Mouse (Mus musculus) small intestine, adult 2 months (tissue): ENCODE measurements around the gene Fgd2. TPM values are rescaled to one million over a fixed set of nuclear protein-coding genes. Genes with fewer than 3 reads are reported as not detected.

Experiments
- H3K27ac ChIP-seq: fragments of 200-500 bp; 2 replicates; pipeline ENCODE4 v1.5.1; 2012; ENCODE audit warnings: low read depth, low read length, control low read depth, inconsistent platforms; ENCODE audit not compliant: insufficient read depth
- H3K27me3 ChIP-seq: fragments of 200-500 bp; 2 replicates; pipeline ENCODE4 v1.6.1; 2012; ENCODE audit warnings: mild to moderate bottlenecking, moderate library complexity, low read length, inconsistent platforms; ENCODE audit not compliant: control insufficient read depth, insufficient read depth
- H3K36me3 ChIP-seq: fragments of 200-500 bp; 2 replicates; pipeline ENCODE4 v1.6.1; 2012; ENCODE audit warnings: mild to moderate bottlenecking, low read length, control low read depth, inconsistent platforms; ENCODE audit not compliant: control insufficient read depth, insufficient read depth
- H3K4me1 ChIP-seq: fragments of 200-500 bp; 2 replicates; pipeline ENCODE4 v1.6.1; 2012; ENCODE audit warnings: low read length, inconsistent platforms, mixed read lengths; ENCODE audit not compliant: control insufficient read depth, insufficient read depth, insufficient read length
- H3K4me3 ChIP-seq: fragments of 200-500 bp; 2 replicates; pipeline ENCODE4 v1.5.1; 2012; ENCODE audit warnings: low read depth, mild to moderate bottlenecking, control low read depth, inconsistent platforms, low read length, moderate library complexity
- CTCF ChIP-seq: fragments of 200-500 bp; IDR thresholded peaks from 2 replicates; pipeline ENCODE4 v1.5.1; 2012; ENCODE audit warnings: low read depth, mild to moderate bottlenecking, control low read depth, inconsistent platforms, low read length, moderate library complexity, mixed read lengths; ENCODE audit not compliant: insufficient replicate concordance, insufficient read length; ENCODE audit errors: extremely low read depth
- POLR2A ChIP-seq: fragments of 200-500 bp; IDR thresholded peaks from 2 replicates; pipeline ENCODE4 v1.6.1; 2012; ENCODE audit warnings: low read depth, mild to moderate bottlenecking, control low read depth, inconsistent platforms, low read length, moderate library complexity
- WGBS: fragments of 180-500 bp; shearing (Covaris S2); methylation state at CpG from one replicate; pipeline ENCODE4 v1.1.7; 2018; 5-methylcytosine and 5-hydroxymethylcytosine counted together
- polyA plus RNA-seq: library from polyadenylated mRNA; depleted of rRNA; stranded (reverse); fragments of >200 nt; gene quantifications from 2 replicates; pipeline ENCODE4 v1.2.3, GENCODE M21; 2012

Gene Fgd2
- polyA plus RNA-seq, 1 experiment, result 16.3 TPM

DNA sequence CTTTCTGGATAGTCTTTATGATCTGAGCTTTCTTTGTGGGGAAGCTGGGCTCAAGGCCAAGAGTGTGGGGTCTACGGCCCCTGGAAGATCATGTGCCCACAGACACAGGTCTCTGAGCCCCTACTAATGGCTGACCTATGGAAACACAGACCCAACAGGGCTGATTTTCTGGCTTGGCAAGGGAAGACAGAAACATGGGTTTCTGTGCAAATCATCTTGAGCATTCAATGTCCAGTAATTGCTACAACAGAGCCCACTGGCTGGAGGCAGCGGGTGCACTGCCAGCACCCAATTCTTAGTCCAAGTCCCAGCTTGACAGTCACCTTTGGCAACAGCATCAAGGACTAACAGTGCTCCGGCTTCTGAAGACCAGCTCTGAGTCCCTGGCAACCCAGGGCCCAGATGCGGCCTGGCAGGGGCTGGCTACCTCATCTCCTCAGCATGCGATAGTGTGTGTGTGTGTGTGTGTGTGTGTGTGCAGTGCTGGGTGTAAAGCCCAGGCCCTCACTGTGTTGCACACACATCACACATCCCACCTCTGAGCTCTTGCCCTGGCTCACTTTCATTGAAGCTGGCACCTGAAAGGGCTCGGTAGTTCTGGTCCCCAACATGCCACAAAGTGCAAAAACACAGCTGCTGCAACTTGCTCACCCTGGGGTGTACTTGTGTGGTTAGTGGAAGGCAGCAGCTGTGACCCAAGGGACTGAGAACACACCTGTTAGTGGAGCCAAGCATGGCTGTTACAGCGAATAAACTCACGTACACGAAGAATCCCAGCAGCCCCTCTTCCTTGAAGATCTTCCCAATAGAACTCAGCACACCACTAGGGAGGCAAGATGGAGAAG, 22.5 kb upstream of the Fgd2 start:
- Histone ChIP-seq H3K36me3 (peaks cover 60% of the 10 kb centered on the region), H3K27me3 (no peaks in the 10 kb centered on the region), H3K4me3 (no peak overlapping the region), H3K4me1 (no peaks in the 10 kb centered on the region; the same call in 1 of the 2 replicates), H3K27ac (no peak overlapping the region)
- WGBS, result 88% methylated on average over 9 of the region's 9 CpGs
- no peak for TF ChIP-seq POLR2A
- no peak for TF ChIP-seq CTCF

DNA sequence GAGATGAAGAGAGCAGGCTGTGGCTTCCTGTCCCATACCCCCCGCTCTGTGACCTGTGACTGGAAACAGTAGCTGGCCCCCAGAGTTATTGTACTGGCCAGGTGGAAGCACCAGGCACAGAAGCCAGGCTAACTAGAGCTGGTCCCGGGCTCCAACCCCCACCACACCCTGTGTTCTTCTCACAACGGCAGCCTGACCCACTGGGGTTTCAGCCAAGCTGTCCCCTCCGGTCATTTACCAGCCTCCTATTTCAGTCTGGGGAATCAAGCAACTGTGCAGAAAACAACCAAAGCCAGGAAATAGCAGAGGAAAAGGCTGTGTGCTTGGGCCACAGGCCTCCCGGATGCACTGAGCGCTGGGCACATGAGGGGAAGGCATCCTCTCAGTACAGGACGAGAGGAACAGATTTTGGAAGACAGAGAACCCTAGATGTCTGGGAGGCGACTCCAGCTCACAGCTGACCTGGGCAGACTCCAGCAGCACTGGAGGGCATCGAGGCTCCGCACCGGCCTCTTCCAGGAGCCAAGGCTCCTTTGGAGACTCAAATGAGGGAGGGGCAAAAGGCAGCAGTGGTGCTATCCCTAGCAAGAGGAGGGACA, 21.4 kb upstream of the Fgd2 start:
- Histone ChIP-seq H3K27me3 (no peaks in the 10 kb centered on the region), H3K4me3 (no peak overlapping the region), H3K4me1 (no peaks in the 10 kb centered on the region; the same call in 1 of the 2 replicates), H3K36me3 (peaks cover 55% of the 10 kb centered on the region), H3K27ac (no peak overlapping the region)
- 81% methylated on average over 11 of the region's 11 CpGs for WGBS
- TF ChIP-seq POLR2A (no peak), CTCF (no peak)

DNA sequence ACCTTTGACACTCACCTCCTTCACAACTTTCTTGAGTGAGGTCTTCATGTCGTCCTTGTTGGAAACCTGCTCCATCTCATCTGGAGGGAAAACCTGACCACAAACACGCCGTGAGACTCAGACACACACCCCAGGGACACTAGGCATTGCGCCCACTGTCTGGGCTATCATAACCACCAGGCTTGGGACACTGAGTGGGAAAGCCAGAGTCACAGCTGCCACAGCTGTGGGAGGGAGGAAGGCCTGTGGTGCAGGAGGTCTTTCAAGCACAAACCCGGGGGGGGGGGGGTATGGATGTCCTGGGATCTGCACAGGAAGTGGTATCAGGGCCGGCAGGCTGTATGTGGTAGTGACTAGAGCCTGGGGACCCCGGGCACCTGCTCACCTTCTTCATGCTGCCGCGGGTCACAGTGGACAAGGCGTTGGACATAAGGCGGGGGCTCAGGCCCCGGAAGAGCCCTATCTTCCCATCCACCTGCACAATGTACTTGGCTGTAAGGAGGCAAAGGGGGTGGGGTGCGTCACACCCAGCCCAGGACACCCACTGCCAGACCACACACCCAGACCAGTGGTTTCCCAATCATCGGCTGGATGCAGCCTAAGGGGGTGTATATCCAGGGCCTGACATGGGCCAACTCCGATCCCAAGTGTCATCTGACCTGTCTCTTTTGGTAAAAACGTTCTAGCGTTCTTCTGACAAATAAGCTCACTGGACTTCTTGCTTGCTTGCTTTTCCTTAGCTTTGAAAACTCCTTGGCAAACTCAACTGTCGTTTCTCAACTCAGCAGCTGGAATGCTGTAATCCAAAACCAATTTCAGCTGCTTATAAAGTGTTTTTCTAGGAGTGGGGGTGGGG, 20.1 kb upstream of the Fgd2 start:
- Histone ChIP-seq H3K4me1 (no peaks in the 10 kb centered on the region; the same call in 1 of the 2 replicates), H3K4me3 (no peak overlapping the region), H3K27me3 (no peaks in the 10 kb centered on the region), H3K27ac (no peak overlapping the region), H3K36me3 (peaks cover 51% of the 10 kb centered on the region)
- no peak for TF ChIP-seq POLR2A
- no peak for TF ChIP-seq CTCF
- WGBS, result 82% methylated on average over 18 of the region's 18 CpGs

DNA sequence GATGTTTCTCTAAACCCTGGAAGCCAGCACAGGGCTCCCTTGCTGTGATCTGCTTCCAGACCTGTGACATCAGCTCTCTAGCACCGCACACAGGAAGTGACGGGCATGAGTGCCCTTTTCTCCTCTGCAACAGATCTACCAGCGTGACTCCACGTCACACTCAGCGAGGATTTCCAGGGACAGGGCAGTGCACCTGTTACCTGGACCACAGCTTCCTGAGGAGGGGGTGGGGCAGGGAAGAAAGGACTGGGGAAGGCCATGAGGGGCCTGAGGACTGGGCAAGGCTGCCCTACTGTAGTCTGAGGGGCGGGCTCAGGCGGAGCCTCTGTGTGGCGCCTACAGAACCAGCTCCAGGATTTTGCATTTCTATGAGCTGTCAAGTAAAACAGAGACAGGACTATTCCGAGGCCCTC, 19.1 kb upstream of the Fgd2 start:
- Histone ChIP-seq H3K36me3 (peaks cover 42% of the 10 kb centered on the region), H3K4me1 (peaks cover 3% of the 10 kb centered on the region), H3K27me3 (no peaks in the 10 kb centered on the region), H3K27ac (no peak overlapping the region), H3K4me3 (no peak overlapping the region)
- 50% methylated on average over 9 of the region's 9 CpGs for WGBS
- TF ChIP-seq POLR2A (no peak), CTCF (no peak; the same call in 1 of the 2 replicates)

DNA sequence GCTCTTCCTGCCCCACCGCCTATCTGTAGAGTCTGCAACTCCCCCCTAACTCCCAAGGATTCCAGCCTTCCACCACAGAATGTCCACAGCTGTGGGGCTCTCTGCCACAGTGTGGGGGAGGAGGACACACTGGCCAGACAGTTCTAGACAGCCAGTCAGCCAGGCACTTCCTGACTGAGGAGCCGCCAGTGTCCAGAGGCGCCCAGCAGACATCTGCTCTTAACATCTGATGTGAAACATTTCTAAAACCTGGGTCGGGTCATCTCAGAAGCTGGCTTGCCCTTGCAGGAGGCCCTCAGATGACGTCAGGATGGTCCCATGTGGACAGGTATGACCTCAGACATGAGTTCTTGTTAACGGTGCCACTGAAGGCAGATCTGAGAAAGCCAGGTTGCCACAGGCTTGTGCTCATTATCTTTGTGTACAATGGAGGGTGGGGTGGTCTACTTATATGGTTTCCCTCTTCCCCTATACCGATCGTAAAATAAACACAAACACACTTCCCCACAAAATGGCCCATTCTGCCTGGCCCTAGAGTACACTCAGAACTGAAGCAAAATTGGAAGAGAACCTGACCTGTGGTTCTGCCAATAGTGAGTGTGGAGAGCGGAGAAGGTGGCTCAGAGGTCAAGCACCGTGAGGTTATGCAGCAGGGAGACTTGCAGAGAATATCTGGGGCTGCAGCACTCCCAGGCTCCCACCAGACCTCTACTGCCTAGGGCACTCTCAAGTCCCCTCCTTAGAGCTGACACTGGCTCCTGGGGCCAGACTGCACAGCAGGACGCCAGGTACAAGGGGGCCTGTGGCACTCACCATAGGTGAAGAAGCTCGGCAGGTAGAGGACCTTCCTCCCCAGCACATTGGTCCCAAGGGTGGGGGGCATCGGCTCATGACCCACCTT, 18.5 kb upstream of the Fgd2 start:
- TF ChIP-seq CTCF (no peak), POLR2A (no peak)
- WGBS, result 63% methylated on average over 13 of the region's 13 CpGs
- Histone ChIP-seq H3K36me3 (peaks cover 35% of the 10 kb centered on the region), H3K27me3 (no peaks in the 10 kb centered on the region), H3K27ac (no peak overlapping the region), H3K4me1 (peaks cover 6% of the 10 kb centered on the region), H3K4me3 (no peak overlapping the region)

DNA sequence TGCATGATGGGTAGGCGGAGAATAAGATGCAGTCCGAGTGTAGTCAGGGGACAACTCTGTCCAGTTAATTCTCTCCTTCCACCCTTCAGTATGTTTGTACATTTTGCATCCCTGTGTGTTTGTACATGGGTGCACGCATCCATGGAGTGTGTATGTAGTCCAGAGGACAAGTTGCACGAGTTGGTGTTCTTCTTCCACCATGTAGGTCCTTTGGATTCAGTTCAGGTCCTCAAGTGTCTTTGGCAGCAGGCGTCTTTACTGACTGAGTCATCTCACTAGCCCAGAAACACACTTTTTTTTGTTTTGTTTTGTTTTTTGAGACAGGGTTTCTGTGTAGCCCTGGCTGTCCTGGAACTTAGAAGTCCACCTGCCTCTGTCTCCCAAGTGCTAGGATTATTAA, 17.5 kb upstream of the Fgd2 start:
- no peak for TF ChIP-seq POLR2A
- no peak for TF ChIP-seq CTCF
- Histone ChIP-seq H3K27ac (no peak overlapping the region), H3K27me3 (no peaks in the 10 kb centered on the region), H3K4me3 (no peak overlapping the region), H3K4me1 (peaks cover 9% of the 10 kb centered on the region), H3K36me3 (peaks cover 28% of the 10 kb centered on the region)
- 81% methylated on average over 5 of the region's 5 CpGs for WGBS
